Mouse (Mus musculus) spleen, postnatal 14 days (tissue): ENCODE measurements around the gene Dhrs1.

Experiments
- DNase-seq, 2 experiments: peaks; one replicate each; pipeline ENCODE4 v3.0.0; 2021 to 2022; ENCODE audit warnings: low spot score in 2 of 2

Gene Dhrs1

DNA sequence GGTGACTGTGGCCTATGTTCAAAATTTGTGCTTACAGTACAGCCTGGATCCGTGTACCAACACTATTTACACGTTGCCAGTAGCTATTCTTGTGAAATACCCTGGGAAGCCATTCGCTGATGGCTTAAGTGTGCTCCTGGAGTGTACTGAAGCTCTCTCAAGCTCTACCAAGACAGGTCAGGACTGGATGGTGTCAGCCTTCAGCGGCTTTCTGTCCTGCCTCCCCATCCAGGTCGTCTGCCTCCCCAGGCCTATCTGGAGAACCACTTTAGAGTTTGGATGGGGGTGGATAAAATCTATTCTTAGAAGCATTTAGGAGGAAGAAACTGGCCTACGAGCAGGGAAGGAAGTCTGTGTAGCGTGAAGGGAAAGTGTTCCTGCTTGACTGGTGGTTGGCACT is 17.7 kb upstream of the Dhrs1 start:
- no peak for DNase-seq

DNA sequence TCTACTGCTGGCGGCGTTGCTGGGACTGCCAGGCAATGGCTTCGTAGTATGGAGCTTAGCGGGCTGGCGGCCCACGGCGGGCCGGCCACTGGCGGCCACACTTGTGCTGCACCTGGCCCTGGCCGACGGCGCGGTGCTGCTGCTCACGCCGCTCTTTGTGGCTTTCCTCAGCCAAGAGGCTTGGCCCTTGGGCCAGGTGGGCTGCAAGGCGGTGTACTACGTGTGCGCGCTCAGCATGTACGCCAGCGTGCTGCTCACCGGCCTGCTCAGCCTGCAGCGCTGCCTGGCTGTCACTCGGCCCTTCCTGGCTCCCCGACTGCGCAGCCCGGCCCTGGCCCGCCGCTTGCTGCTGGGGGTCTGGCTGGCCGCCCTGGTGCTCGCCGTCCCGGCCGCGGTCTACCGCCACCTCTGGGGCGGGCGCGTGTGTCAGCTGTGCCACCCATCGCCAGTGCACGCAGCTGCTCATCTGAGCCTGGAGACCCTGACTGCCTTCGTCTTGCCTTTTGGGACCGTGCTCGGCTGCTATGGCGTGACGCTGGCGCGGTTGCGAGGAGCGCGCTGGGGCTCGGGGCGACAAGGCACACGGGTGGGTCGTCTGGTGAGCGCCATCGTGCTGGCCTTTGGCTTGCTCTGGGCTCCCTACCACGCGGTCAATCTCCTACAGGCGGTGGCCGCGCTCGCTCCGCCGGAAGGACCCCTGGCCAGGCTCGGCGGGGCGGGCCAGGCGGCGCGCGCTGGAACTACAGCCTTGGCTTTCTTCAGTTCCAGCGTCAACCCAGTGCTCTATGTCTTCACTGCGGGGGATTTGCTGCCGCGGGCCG is 16.7 kb upstream of the Dhrs1 start:
- no peak for DNase-seq

DNA sequence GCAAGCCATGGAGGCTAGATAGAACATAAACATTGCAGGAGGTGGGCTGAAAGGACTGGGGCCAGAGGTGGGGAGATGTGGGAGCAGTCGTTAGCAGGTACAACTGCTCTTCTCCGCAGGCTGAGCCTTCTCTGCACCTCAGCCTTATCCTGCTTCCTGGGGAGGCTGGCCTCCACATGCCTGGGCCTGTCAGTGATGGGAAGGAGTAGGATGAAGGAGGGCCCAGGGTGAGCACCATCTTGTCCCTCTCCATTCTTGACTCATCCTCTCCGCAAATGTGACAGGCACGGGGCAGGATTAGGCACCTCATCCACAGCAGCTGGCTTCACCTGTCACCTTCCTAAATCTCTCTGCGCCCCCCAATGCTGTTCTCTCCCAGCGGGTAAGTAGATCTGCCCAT is 15.7 kb upstream of the Dhrs1 start, which contains the start of gene Ltb4r2:
Gene Ltb4r2, plus strand, starts transcription at position 266 of the 400 bp plus-strand sequence.
- no peak for DNase-seq

DNA sequence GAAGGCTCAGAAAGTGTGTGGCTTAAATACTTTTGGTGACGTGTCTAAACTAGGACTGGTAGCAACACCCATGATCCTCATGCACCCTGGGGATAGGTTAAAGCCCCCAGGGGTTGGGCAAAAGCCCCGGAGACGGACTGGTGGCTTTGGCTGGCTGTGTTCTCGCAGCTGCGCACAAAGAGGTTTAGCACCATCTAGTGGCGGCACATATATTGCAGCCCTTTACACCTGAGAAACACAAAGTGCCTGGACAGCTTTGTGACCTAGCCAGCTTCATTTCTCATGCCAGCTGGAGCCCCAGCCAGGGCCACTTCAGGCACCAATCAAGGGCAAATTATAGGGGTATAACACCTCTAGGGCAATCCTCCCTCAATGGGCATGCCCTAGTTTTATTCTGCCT is 14.7 kb upstream of the Dhrs1 start:
- DNase-seq, result peak; percentile 64 to 82

DNA sequence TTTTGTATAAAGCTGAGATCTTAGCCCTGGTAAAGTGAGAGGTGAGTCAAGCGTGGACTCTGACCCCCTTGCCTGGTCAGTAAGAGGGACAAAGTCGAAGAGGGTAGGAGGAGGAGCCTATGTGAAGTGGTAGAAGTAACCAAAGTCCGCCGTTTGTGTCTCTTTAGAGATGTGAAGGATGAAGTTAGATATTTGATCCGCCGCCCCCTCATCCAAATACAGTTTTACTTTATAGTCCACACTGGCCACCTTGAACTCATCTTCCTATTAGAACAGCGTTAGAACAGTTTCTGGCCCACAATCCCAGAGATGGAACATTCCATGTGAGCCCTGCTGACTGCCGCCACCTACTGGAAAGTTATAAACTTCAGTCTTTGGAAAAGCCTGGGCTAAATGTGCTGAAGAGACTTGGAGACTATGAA is 12.9 kb upstream of the Dhrs1 start, which contains the start of gene Cideb:
Gene Cideb, minus strand, starts transcription at position 96 of the 422 bp plus-strand sequence.
- no peak for DNase-seq

DNA sequence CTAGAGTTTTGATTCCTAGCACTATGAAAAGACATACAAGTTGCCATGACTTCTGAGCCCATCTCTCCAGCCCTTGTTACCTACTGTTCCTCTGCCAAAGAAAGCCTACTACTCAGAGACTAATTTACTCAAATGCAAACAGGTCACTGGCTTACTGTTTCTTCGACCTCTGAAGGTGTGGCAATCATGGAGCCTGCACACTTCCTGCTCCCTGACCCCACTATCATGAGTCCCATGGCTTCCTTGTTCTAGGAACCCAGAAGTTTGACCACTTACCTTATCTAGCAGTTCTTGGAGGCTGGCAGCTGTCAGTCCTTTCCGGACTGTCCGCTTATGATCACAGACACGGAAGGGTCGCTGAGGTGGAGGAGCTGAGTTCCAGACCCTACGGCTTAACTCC is 12.1 kb upstream of the Dhrs1 start:
- no peak for DNase-seq

DNA sequence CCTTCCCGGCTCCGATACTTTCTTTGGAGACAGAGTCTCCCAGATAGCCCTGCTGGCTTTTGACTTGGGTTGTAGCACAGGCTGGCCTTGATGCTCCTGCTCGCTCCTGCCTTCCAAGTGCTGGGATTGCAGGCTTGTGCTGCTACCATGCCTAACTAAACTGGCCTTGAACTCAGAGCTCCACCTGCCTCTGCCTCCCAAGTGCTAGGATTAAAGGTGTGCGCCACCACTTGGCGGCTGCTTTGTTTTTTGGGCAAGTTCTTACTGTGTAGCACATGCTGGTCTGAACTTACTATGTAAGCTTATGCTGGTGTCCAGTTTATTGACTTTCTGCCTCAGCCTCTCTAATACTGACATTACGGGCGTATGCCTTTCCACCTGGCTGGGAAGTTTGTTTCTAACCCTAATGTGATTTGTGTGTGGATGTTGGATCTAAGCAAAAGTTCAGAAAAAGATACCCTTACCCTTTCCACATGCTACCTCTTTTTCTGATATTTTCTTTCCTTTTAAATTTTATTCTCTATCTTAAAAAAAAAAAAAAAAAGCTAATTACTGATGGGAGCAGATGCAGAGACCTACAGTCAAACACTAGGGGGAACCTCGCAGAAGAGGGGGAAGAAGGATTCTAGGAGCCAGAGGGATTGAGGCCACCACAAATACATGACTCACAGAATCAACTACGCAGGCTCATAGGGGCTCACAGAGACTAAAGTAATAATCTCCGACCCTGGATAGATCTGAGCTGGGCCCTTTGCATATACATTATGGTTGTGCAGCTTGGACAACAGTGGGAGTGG is 1.8 kb upstream of the Dhrs1 start:
- no peak for DNase-seq

DNA sequence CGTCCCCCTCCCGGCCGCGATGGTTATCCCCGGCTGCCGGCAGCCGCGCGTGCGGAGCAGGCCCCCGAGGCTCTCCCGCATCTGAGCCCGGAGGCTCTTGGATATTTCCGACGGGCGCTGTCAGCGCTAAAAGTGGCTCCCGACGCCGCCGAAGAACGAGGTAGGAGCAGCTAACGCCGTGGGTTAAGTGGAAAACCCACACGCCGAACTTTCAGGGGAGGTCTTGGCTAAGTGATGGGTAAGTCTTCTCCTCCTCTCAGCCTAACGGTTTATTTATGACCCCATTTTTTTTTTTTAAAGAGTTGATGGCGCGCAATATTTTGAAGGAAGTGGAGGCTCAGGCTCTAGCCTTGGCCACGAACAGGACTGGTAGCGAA is 359 bp upstream of the Dhrs1 start:
- DNase-seq, result no peak

DNA sequence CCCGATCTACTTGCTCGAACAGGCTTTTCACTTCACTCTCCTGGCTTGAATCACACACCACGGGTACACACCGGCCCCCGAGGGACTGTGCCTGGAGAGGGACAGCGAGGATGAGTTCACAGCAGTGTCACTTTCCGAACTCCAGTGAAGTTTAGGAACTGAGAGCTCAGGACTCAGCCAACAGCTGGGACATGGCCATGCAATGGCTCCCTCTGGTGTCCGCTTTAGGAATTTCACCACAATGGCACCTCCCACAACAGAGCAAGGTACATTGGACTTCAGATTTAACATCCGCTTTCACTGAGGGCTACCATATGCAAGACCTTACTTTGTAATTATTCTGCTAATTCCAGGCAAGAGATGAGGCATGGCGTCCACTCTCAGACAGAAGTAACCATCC is 1.8 kb downstream of the Dhrs1 start:
- DNase-seq, result peak; percentile 74 to 87

DNA sequence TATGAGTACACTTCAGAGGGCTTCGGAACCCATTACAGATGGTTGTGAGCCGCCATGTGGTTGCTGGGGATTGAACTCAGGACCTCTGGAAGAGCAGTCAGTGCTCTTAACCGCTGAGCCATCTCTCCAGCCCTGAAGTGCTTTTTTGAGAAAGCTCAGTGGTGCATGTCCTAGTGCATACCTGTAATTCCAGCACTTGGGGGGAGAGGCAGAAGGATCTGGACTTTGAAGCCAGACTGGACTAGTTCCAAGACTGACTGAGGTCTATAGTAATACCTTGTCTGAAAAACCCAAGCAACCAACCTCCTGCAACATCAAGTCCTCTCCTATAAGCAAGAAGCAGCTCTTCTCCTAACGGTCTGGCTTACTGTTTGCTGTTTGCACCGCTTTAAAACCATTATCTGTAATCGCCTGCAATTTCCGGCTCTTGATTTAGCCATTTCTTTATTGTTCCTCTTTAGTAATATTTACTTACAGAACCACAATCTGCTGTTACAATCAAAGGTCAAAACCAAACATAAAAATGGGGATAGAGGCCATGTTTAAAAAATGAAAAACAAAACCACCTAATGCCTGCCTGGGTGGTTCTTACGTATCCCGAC is 8.3 kb downstream of the Dhrs1 start:
- no peak for DNase-seq

DNA sequence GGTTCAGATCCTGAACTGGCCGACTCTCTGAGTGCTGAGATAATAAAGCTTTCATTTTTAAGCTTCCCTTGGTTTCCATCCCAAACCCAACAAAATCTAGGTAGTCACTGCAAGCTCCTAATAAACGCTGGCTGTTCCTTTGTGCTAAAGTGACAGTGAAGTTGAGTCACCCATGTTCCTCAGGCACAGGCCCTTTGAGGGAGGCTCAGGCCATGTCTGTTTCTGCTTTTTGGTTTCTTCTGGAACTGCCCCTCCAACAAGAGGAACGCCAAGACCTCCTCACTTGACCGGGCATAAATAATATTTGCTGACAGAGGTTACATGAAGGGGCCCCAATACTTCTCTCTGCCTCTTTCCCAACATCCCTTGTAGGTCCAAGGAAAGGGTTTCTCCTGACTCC is 9.7 kb downstream of the Dhrs1 start:
- DNase-seq, result no peak

DNA sequence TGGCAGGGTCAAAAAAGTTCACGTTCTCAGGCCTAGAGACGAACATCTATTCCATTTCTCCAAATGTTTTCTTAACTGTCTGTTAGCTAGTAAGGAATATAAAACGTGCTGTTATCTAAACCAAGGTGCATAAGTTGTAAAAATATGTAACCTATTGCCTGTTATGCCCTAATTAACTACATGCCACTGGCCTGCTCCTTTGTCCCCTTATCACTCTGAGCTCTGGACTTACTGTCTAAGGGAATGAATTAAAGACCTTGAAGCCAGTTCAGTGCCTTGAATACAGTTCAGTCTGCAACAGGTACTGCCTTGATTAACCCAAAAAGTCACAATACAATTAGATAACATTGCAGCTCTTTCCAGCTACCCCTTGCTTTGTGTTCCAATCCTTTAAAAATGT is 10.2 kb downstream of the Dhrs1 start:
- no peak for DNase-seq

DNA sequence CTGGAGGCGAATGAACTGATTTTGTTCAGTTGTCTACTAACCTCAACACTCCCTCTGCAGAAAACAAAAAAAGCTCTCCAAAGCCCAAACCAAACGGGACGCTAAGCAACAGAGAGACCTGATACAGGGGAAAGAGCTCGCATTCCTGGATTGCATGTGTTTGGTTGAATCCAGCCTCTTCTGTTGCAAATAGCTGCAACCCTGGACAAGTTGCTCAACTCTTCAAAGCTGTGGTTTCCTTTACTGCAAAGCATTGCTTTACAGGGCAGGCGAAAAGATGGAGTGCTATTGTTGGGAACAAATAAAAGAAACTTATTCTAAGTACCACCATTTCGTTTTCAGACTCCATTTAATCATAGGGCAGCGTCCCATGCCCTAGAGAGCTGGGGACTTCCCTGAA is 10.6 kb downstream of the Dhrs1 start:
- DNase-seq, result no peak

DNA sequence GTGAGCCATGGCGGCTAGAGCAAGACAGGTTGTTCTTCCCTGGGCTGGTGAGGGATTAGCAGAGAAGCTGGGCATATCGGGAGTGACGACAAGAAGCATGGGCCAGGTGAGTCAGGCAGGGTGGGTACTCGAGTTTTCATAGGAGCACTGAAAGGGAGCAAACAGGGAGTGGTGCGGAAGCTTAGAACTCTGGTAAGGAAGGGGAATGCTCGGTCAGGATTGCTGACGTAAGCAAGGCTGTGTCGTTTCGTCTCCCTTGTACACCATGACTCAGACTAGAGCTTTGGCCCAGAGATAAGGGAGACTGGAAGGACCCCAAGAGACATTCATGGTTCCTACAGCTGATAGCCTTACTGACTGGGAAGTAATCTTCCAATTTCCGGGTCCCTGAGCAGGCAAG is 11.6 kb downstream of the Dhrs1 start:
- no peak for DNase-seq

DNA sequence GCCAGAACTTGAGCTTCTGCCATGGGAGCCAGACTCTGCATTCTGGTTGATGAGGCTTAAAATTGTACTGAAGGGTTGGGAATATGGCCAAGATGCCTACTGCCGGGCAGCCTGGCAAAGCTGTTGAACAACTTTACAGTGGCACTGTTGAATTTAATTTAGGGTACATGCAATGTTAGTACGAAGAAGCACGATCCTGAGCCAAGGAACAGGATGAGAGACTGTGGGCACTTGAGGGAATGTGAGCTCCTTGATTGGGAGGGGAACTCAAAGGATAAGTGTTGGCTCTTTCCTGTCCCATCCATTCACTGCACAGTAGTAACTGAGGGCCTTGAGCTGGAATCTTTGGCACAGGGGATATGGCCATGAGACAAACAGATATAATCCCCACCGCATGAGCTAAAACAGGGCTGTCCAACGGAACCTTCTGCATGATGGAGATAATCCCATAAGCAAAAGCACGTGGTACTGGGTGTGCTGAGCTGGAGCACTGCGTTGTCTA is 14.9 kb downstream of the Dhrs1 start:
- DNase-seq, result no peak

DNA sequence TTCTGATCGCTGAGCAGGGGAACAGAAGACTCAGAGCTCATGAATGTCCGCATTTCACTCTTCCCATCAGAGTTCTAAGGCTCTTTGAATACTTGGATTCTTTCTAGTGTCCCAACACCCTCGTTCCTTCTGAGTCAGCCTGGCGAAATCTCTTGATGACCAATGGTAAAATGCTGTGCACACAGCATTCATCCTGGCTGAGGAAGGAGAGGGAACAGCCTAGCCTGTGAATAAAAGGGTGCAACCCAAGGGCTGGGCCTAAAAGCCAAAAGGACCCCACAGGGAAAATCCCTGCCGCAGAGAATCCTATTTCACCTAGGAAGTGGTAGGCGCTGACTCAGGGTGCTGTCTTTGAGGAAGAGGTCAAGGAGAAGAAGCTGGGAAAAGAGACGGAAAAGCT is 15.4 kb downstream of the Dhrs1 start:
- DNase-seq, result no peak

DNA sequence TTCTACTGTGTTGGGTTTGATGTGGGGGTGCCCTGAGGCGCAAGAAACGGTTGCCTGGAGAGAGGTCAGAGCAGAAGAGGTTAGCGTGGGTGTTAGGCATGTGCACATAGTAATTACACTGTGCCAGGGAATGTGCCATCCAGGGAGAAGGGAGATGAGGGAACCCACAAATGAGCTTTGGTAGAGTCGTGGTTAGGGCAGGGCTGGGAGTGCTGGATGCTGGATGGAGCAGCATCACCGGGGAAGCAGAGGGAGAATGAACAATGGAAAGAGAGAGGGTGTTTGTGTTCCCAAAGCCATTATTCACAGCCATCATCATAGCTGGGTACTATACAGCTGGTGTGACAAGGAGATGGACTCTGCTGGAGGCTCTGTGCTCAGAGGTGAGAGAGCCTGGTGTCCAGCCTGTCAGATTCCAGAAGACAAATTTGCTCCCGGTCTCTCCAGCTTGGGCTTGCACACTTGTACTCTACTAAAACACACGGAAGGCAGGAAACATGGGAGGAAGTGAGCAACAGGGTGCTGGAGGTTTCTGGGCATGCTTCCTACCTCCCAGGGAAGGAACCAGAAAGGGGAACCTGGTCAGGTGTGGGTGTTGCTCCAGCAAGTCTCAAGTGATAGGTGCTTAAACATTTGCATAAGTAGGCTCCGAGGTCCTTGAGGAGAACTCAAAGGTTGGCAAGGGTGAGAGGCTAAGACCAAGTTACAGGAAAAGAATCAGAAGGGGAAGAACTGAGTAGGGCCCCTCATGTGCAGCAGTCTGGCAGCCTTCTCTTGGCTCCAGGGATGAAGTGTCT is 17.4 kb downstream of the Dhrs1 start:
- no peak for DNase-seq

DNA sequence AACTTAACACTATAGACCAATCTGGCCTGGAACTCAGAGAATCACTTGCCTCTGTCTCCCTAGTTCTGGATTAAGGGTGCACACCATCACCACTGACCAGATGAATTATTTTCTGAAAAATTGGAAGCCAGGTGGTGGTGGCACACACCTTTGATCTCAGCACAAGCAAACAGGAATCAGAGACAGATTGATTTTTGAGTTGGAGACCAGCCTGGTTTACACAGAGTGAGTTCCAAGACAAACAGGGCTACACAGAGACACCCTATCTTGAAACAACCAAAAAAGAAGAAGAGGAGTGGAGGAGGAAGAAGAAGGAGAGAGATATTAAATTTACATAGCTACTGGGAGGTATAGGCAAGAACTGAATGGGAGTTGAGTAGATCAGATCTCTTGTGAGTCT is 19.2 kb downstream of the Dhrs1 start:
- DNase-seq, result no peak

DNA sequence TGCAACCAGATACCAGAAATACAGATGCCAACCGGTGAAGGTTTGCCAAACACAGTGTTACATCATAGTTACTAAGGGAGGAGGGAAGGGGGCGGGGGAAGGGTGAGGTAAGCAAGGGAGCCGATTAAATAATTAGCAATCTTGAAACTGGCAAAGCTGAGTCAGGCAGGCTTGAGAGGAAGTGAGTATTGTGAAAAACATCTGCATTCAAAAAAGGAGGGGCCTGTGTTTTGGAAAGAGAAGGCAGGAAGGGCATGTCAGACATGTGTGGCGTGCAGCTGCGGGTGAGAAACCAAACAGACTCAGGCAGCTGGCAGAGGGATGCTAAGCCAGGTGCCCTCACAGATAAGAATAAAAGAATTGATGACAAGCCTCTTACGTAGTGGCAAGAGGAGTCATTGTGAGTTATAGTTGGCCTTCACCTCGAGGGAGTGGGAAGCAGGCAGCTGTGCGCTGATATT is 21.0 kb downstream of the Dhrs1 start:
- no peak for DNase-seq

DNA sequence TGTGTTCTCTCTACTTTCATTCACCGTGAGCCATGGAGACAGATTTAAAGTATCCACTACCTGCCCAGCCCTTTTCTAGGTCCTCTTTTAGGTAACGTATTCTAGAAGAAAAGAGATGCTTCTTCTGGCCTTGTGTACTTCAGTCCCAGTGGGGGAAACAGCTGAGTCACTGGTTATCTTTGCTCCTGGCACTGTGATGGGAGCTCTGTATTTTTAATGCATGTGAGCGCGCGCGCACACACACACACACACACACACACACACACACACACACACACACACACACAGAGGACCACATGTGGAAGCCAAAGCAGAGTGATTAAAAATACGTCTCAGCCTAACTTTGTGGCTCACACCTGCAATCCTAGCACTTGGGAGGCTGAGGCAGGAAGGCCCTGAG is 22.1 kb downstream of the Dhrs1 start:
- DNase-seq, result no peak

DNA sequence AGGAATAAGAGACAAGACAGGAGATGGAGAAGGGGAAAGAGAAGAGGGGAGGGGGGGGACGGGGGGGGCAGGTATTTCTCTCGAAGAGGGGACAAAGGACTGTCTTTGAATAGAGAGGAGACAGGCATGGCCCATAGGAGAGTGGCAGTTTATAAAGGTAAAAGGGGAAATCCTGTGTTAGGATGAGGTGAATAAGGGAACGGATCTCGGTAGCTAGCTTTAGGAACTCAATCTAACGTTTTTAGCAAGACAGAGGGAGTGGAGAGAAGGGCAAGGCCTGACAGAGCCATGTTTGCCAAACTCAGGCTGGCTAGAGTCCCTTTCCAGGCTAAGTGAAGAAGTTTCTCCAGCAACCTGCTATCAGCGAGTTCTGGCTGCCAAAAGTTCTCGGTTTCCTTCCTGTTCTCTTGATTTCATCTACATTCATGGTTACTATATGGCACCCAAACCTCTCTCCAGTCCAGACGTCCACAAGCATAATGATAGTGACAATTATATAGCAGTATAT is 23.0 kb downstream of the Dhrs1 start:
- no peak for DNase-seq
